Mouse (Mus musculus): ENCODE measurements at regions not wholly inside any gene's neighbourhood (a gene's known extent, or its start where the extent isn't known, plus 50 kb on each side); places are given as distances from the start of the nearest gene placed in this dataset.

DNA sequence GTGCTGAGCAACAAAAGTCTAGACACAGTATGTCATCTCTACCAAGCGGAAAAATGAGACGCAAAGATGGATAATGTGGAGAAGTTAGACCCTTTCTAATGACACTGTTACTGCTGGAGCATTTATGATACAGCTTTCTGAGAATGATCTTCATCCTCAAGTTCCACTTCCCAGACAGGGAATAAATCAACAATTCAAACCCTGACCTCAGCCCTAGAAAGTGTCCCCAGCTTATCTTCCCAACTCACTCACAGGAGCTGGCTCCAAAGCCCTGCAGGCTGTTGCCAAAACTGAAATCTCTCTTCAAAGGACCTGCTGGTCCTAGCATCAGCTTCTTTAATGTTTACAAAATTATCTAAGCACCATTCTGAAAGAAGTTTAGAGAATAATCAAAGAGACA is 85.9 kb upstream of the Lmcd1 start:
- TF ChIP-seq POLR2A (IDR thresholded peaks at IDR 0.05; ENCODE audit: low read depth, low read length) (no peak), CTCF (IDR thresholded peaks at IDR 0.05; ENCODE audit: extremely low read depth, insufficient read depth, insufficient read length, insufficient replicate concordance) (no peak)

Data from spleen, adult 2 months (tissue).